Mouse (Mus musculus) G1E (cell line): ENCODE data around the gene Rbm44. TPM values are rescaled to one million over a fixed set of nuclear protein-coding genes. Genes with fewer than 3 reads are reported as not detected.

ENCODE experiments used
- ATAC-seq: 2 replicates; pipeline ENCODE4 v1.8.0; 2016; ENCODE audit warnings: mild to moderate bottlenecking; ENCODE audit not compliant: insufficient number of reproducible peaks, poor library complexity, low FRiP score, severe bottlenecking; ENCODE audit errors: extremely low read depth
- DNase-seq: peaks from one replicate; pipeline ENCODE4 v3.0.0; 2012; ENCODE audit warnings: low spot score
- H3K27me3 ChIP-seq: 2 replicates; pipeline ENCODE4 v1.6.1; 2012; ENCODE audit warnings: mild to moderate bottlenecking, low read length, inconsistent platforms; ENCODE audit not compliant: insufficient read depth
- H3K36me3 ChIP-seq: replicated peaks from 2 replicates; pipeline ENCODE3; 2012; ENCODE audit warnings: mild to moderate bottlenecking, inconsistent platforms
- H3K4me1 ChIP-seq: 2 replicates; pipeline ENCODE4 v1.6.1; 2012; ENCODE audit warnings: low read depth, low read length, inconsistent platforms, mixed read lengths; ENCODE audit not compliant: insufficient read depth
- H3K4me3 ChIP-seq: 2 replicates; pipeline ENCODE4 v1.5.1; 2012; ENCODE audit warnings: low read depth, mild to moderate bottlenecking, inconsistent platforms, low read length, moderate library complexity, mixed read lengths
- H3K9me3 ChIP-seq: replicated peaks from 2 replicates; pipeline ENCODE4 v1.6.1; 2012; ENCODE audit warnings: inconsistent platforms
- CTCF ChIP-seq: IDR thresholded peaks from 2 replicates; pipeline ENCODE4 v1.5.1; 2012; ENCODE audit warnings: low read depth, low read length, inconsistent platforms, mixed read lengths
- GATA1 ChIP-seq: IDR thresholded peaks from 2 replicates; pipeline ENCODE4 v1.6.1; 2012; ENCODE audit warnings: borderline replicate concordance, low read length, inconsistent platforms, mixed read lengths
- GATA2 ChIP-seq: IDR thresholded peaks from 2 replicates; pipeline ENCODE4 v1.6.1; 2012; ENCODE audit warnings: low read depth, low read length, inconsistent platforms, borderline replicate concordance
- POLR2AphosphoS5 ChIP-seq: IDR thresholded peaks from 2 replicates; pipeline ENCODE4 v1.6.1; 2012; ENCODE audit warnings: low read depth, low read length, inconsistent platforms; ENCODE audit not compliant: insufficient replicate concordance
- TAL1 ChIP-seq: conservative IDR thresholded peaks from 2 replicates; pipeline ENCODE4 v1.6.1; 2012; ENCODE audit warnings: low read depth, low read length, inconsistent platforms, mixed read lengths
- polyA plus RNA-seq: library from polyadenylated mRNA; stranded (reverse); fragments of >175 nt; gene quantifications from 2 replicates; pipeline ENCODE4 v1.2.3, GENCODE M21; 2012
- total RNA-seq, 2 experiments: library from RNA; stranded (forward) in 1 of 2; stranded (reverse) in 1 of 2; fragments of 200-1000 nt in 1 of 2; fragments of >200 nt in 1 of 2; fragmentation: Nextera tagmentation in 1 of 2; gene quantifications; 2 replicates each; pipeline ENCODE4 v1.2.3; 2014 to 2017

Rbm44 gene
- total and polyA plus RNA-seq, 3 experiments: 0.27 TPM; not detected in 2

DNA sequence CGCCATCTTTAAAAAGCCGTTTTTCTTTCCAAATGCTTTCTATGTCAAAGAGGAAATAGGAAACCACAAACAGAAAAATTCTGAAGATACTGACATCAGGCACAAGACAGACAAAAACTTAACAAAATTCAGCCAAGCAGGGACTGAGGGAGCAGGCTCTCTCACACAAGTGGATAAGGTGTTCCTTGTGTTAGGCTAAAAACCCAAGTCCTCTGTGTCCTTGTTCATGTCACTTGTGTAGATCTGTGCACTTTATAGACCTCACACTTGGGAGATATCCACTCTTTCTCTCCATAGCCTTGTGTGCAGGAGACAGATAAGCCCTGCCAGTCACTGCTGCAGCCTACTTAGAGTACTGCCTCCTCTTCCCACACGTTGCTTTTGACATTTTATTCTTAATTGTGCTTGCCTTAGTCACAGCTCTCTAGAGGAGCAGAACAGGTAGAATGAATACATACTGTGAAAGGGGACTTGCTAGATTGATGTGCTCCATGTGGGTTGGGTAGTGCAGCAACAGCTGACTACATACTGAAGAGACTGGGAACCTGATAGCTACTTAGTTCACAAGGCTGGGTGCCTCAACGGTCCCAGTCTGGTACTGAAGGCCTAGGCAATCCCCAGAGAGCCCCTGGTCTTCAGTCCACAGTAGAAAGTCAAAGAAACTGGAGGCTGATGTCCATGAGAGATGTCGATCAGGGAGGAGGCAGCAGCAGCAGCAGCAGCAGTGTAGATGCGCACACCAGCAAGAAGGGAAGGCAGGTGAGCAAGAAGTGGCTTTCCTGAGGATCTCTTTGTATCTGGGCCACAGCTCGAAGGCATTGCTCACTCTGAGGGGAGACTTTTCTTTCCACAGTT is 43.1 kb downstream of the Rbm44 start:
- no peak overlapping the region for H3K4me3 ChIP-seq
- H3K4me1 ChIP-seq: no peaks in the 10 kb centered on the region
- H3K27me3 ChIP-seq: no peaks in the 10 kb centered on the region
- peak; percentile 34; the same call in 1 of the 2 replicates for ATAC-seq
- no peak for TF ChIP-seq CTCF
- TF ChIP-seq POLR2AphosphoS5: no peak
- TF ChIP-seq GATA2: no peak
- TF ChIP-seq TAL1: no peak
- no peak for TF ChIP-seq GATA1
- peaks cover 7% of the 10 kb centered on the region for H3K9me3 ChIP-seq
- no peaks in the 10 kb centered on the region for H3K36me3 ChIP-seq
- DNase-seq: no peak

DNA sequence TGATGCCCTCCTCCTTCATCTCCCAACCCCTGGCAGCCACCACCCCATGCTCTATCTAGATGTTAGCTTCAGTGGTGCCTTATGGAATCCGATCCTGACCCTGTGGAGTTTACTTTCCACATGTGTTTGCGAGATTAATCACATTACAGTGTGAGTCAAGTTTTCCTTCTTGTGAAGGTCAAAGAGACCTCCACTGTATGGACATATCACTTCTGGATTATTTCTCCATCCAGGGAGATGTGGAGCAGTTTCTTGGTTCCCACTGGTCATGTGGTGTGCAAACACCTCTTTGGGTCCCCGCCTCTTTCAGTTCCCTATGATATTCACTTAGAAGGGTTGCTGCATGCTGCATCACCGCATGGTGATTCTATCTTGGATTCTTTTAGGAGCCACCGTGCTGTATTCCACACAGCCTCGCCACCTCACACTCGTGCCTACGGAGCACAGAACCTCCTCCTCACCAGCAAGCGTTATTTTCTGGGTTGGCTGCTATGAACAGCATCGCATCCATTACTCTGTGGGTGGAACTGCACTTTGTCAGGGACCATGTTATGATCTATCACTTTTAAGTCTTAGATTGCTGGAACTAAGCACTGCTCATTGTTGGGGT is 44.1 kb downstream of the Rbm44 start:
- H3K36me3 ChIP-seq: no peaks in the 10 kb centered on the region
- no peaks in the 10 kb centered on the region for H3K27me3 ChIP-seq
- no peak for ATAC-seq
- no peak overlapping the region for H3K4me3 ChIP-seq
- TF ChIP-seq CTCF: no peak
- no peak for TF ChIP-seq GATA2
- DNase-seq: no peak
- peaks cover 4% of the 10 kb centered on the region; the same call in 1 of the 2 replicates for H3K9me3 ChIP-seq
- no peaks in the 10 kb centered on the region for H3K4me1 ChIP-seq

DNA sequence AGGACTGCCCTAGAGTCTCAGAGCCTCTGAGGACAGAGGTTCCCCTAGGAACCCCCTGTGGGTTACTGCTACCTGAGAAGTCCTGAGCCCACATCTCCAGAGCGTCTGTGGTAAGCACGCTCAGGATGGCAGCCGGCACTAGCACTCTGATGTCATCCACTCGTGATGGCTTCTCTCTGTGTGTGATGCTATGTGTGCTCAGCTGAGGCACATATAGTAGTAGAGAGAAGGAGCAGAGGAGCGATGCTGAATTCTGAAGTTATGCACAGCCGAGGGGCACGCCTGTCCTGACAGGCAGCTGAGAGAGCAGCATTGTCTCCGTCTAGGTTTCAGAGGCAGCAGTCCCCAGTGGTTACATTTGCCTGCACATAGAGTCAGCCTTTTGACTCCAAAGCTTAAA is 47.3 kb downstream of the Rbm44 start:
- no peak overlapping the region for H3K4me3 ChIP-seq
- TF ChIP-seq CTCF (no peak), TAL1 (no peak), POLR2AphosphoS5 (no peak), GATA2 (no peak), GATA1 (no peak)
- 0 out of 2 replicates have a peak, but pooled peaks cover 2% of the 10 kb centered on the region for H3K9me3 ChIP-seq
- H3K4me1 ChIP-seq: no peaks in the 10 kb centered on the region
- DNase-seq: no peak
- no peaks in the 10 kb centered on the region for H3K36me3 ChIP-seq
- H3K27me3 ChIP-seq: no peaks in the 10 kb centered on the region
- ATAC-seq: no peak

DNA sequence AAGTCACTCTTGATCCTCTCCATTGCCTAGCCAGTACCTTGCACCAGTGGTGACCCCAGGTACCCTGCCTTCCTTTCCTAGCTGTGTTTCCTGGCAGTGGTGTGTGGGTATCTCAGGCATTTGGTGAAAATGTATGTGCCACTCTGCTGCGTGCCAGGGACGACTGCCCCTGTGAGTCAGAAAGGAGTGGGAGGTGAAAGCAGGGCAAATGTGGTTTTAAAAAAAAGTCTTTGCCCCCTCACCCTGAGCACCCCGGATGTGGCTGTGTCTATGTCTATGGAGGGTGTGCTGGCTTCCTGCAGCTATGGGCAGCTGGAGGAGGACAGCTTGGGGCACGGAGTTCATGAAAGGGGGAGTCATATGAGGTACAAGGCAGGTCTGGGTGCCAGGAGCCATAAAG is 48.4 kb downstream of the Rbm44 start:
- DNase-seq: no peak
- Histone ChIP-seq H3K9me3 (no peaks in the 10 kb centered on the region), H3K4me3 (no peak overlapping the region), H3K4me1 (no peaks in the 10 kb centered on the region), H3K27me3 (no peaks in the 10 kb centered on the region), H3K36me3 (no peaks in the 10 kb centered on the region)
- ATAC-seq: no peak
- TF ChIP-seq POLR2AphosphoS5 (no peak), GATA2 (no peak), GATA1 (no peak), TAL1 (no peak), CTCF (no peak)

DNA sequence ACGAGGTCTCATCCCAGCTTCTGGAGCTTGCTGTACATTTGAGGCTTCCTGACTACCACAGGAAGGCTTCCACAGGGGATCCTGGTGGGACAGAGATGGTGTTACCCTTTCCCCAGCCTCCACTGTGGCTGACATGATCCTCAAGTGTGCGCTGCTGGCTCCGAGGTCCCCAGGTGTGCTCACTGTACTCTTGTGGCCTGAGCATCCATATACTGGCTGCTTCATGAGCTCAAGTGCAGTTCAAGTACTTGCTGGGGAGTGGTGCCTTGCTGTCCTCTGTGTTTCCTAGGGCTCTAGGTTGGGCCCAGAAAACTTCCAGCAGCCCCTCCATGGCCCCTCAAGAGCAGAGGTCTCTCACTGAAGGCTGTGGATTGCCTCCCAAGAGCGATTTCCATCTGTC is 48.8 kb downstream of the Rbm44 start:
- no peak overlapping the region for H3K4me3 ChIP-seq
- DNase-seq (no peak), ATAC-seq (no peak)

DNA sequence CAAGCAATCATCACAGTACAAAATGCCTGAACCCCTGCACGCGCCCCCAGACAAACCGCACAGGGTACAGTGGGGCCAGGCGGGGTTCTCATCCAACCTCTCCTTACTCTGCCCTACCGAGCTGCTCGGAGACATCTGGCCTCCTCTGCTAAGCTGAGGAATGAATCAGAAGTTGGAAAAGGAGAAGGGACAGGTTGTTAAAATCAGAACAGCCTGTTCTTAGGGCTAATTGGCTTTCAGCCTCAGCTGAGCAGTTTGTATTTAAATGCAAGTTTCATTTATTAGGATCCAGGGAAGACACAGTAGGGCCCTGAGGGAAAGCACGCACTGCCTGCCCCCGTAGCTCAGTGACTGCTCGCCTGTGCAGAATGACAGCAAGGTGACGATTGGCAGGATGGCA is 54.9 kb downstream of the Rbm44 start:
- DNase-seq: no peak

More for the DNA sequence above, 48.8 kb downstream of the Rbm44 start:
- TF ChIP-seq TAL1 (no peak), GATA1 (no peak), CTCF (no peak), POLR2AphosphoS5 (no peak), GATA2 (no peak)
- Histone ChIP-seq H3K4me1 (no peaks in the 10 kb centered on the region), H3K27me3 (no peaks in the 10 kb centered on the region), H3K36me3 (no peaks in the 10 kb centered on the region), H3K9me3 (no peaks in the 10 kb centered on the region)

More for the DNA sequence above, 54.9 kb downstream of the Rbm44 start:
- Histone ChIP-seq H3K36me3 (no peaks in the 10 kb centered on the region), H3K4me3 (no peak overlapping the region), H3K27me3 (peaks cover 3% of the 10 kb centered on the region; the same call in 1 of the 2 replicates), H3K4me1 (no peaks in the 10 kb centered on the region), H3K9me3 (no peaks in the 10 kb centered on the region)
- no peak for ATAC-seq
- no peak for TF ChIP-seq CTCF
- TF ChIP-seq POLR2AphosphoS5: no peak
- TF ChIP-seq GATA1: no peak
- no peak for TF ChIP-seq GATA2
- TF ChIP-seq TAL1: no peak
